Mouse (Mus musculus) CH12.LX (cell line): ENCODE data around the gene Shisa4. TPM values are rescaled to one million over a fixed set of nuclear protein-coding genes. Genes with fewer than 3 reads are reported as not detected.

Experiments
- DNase-seq: peaks from one replicate; pipeline ENCODE4 v3.0.0-alpha.2; 2013; ENCODE audit errors: extremely low read depth
- H3K27ac ChIP-seq: 2 replicates; pipeline ENCODE4 v1.5.1; 2012; ENCODE audit warnings: low read depth, mild to moderate bottlenecking, control low read depth, moderate library complexity; ENCODE audit not compliant: insufficient read depth
- H3K27me3 ChIP-seq: replicated peaks from 2 replicates; pipeline ENCODE3; 2012; ENCODE audit warnings: inconsistent platforms
- H3K36me3 ChIP-seq, 2 experiments: replicated peaks in 1 of 2; 2 replicates each; pipeline versions ENCODE3 to v1.6.1; 2012; ENCODE audit warnings: inconsistent platforms in 1 of 2, low read length in 1 of 2, mild to moderate bottlenecking in 1 of 2, mixed read lengths in 1 of 2, moderate library complexity in 1 of 2; ENCODE audit not compliant: control insufficient read depth in 1 of 2, insufficient read depth in 1 of 2
- H3K4me1 ChIP-seq, 2 experiments: 2 replicates each; pipeline ENCODE4 v1.6.1; 2012; ENCODE audit warnings: inconsistent platforms in 1 of 2, moderate library complexity in 1 of 2; ENCODE audit not compliant: insufficient read depth in 2 of 2, control insufficient read depth in 1 of 2
- H3K4me2 ChIP-seq: 2 replicates; pipeline ENCODE4 v1.6.1; 2012; ENCODE audit warnings: low read depth, mild to moderate bottlenecking, control low read depth; ENCODE audit not compliant: poor library complexity, insufficient read depth, severe bottlenecking
- H3K4me3 ChIP-seq, 3 experiments: fragments of 150-350 bp in 1 of 3; sonication (generic) in 1 of 3; replicated peaks in 1 of 3; 2 replicates each; pipeline versions ENCODE3 to v1.5.1; 2011 to 2012; ENCODE audit warnings: low read depth in 2 of 3, low read length in 2 of 3, mild to moderate bottlenecking in 2 of 3, moderate library complexity in 2 of 3, control low read depth in 1 of 3, improper control_type of control experiment in 1 of 3, inconsistent platforms in 1 of 3, mixed read lengths in 1 of 3; ENCODE audit not compliant: poor library complexity in 1 of 3
- H3K79me2 ChIP-seq: replicated peaks from 2 replicates; pipeline ENCODE4 v1.6.1; 2012; ENCODE audit warnings: mild to moderate bottlenecking, moderate library complexity; ENCODE audit not compliant: control insufficient read depth, poor library complexity, insufficient read depth, severe bottlenecking; ENCODE audit errors: extremely low read depth
- H3K9ac ChIP-seq: 2 replicates; pipeline ENCODE4 v1.6.1; 2012; ENCODE audit warnings: low read depth, mild to moderate bottlenecking, control low read depth, moderate library complexity; ENCODE audit not compliant: insufficient read depth
- H3K9me3 ChIP-seq: replicated peaks from 2 replicates; pipeline ENCODE3; 2012; ENCODE audit warnings: low read length, inconsistent platforms, mixed read lengths
- CHD2 ChIP-seq: IDR thresholded peaks from 2 replicates; pipeline ENCODE4 v1.6.1; 2011; ENCODE audit warnings: low read length, improper control_type of control experiment
- ELF1 ChIP-seq: IDR thresholded peaks from 2 replicates; pipeline ENCODE4 v1.6.1; 2014; ENCODE audit warnings: low read depth, mild to moderate bottlenecking, inconsistent platforms, low read length, improper control_type of control experiment
- EP300 ChIP-seq: IDR thresholded peaks from 2 replicates; pipeline ENCODE4 v1.6.1; 2011; ENCODE audit warnings: low read length, improper control_type of control experiment
- GABPA ChIP-seq: IDR thresholded peaks from 2 replicates; pipeline ENCODE4 v1.6.1; 2012; ENCODE audit warnings: low read depth, low read length, improper control_type of control experiment, inconsistent platforms; ENCODE audit not compliant: insufficient replicate concordance
- JUND ChIP-seq: conservative IDR thresholded peaks from 2 replicates; pipeline ENCODE4 v1.6.1; 2011; ENCODE audit warnings: low read depth, low read length, improper control_type of control experiment
- KAT2A ChIP-seq: IDR thresholded peaks from 2 replicates; pipeline ENCODE4 v1.6.1; 2012; ENCODE audit warnings: low read length, improper control_type of control experiment, inconsistent platforms; ENCODE audit not compliant: insufficient replicate concordance
- MAFK ChIP-seq: IDR thresholded peaks from 2 replicates; pipeline ENCODE4 v1.6.1; 2011; ENCODE audit warnings: low read length, improper control_type of control experiment; ENCODE audit not compliant: insufficient replicate concordance
- MAZ ChIP-seq: IDR thresholded peaks from 2 replicates; pipeline ENCODE4 v1.6.1; 2012; ENCODE audit warnings: low read depth, mild to moderate bottlenecking, inconsistent platforms, low read length, improper control_type of control experiment, moderate library complexity
- MEF2A ChIP-seq: IDR thresholded peaks from 2 replicates; pipeline ENCODE4 v1.6.1; 2014; ENCODE audit warnings: low read depth, mild to moderate bottlenecking, inconsistent platforms, low read length, improper control_type of control experiment, borderline replicate concordance
- MYC ChIP-seq: IDR thresholded peaks from 2 replicates; pipeline ENCODE4 v1.6.1; 2011; ENCODE audit warnings: low read depth, mild to moderate bottlenecking, improper control_type of control experiment, low read length
- PAX5 ChIP-seq: IDR thresholded peaks from 2 replicates; pipeline ENCODE4 v1.6.1; 2012; ENCODE audit warnings: low read length, inconsistent platforms, mixed read lengths
- RAD21 ChIP-seq: IDR thresholded peaks from 2 replicates; pipeline ENCODE4 v1.6.1; 2011; ENCODE audit warnings: low read depth, mild to moderate bottlenecking, low read length, improper control_type of control experiment, moderate library complexity
- TCF12 ChIP-seq: IDR thresholded peaks from 2 replicates; pipeline ENCODE4 v1.6.1; 2014; ENCODE audit warnings: low read depth, mild to moderate bottlenecking, inconsistent platforms, low read length, improper control_type of control experiment
- USF2 ChIP-seq: conservative IDR thresholded peaks from 2 replicates; pipeline ENCODE4 v1.6.1; 2011; ENCODE audit warnings: low read depth, low read length, improper control_type of control experiment
- ZNF384 ChIP-seq: IDR thresholded peaks from 2 replicates; pipeline ENCODE4 v1.6.1; 2012; ENCODE audit warnings: low read depth, low read length, improper control_type of control experiment, inconsistent platforms
- dilution Hi-C: fragments of 300-500 bp; cut with MboI; formaldehyde crosslinking; loops from 2 replicates; pipeline ENCODE4 v1.14.3; 2020; ENCODE audit warnings: low sequenced_read_pairs; ENCODE audit not compliant: extremely low pct_unique_long_range_greater_than_20kb, extremely low pct_ligation_motif_present
- in situ Hi-C: fragments of 300-500 bp; cut with MboI; formaldehyde crosslinking; loops from 3 replicates; pipeline ENCODE4 v1.14.3; 2019; ENCODE audit warnings: low sequenced_read_pairs, low pct_ligation_motif_present, low pct_unique_long_range_greater_than_20kb, mixed read lengths
- polyA plus RNA-seq: library from polyadenylated mRNA; unstranded; fragments of >175 nt; gene quantifications from 2 replicates; pipeline ENCODE4 v1.2.1, GENCODE M21; 2012; ENCODE audit warnings: low read depth; ENCODE audit not compliant: insufficient read length
- total RNA-seq, 2 experiments: library from RNA; depleted of rRNA; stranded (reverse); fragments of 300-350 nt in 1 of 2; fragments of >200 nt in 1 of 2; gene quantifications; 2 replicates each; pipeline ENCODE4 v1.2.3; 2012 to 2014

The Shisa4 gene
- total and polyA plus RNA-seq, 3 experiments: 0.08 to 0.41 TPM; not detected in 1

- H3K27ac ChIP-seq: no peak overlapping the region
- H3K4me3 ChIP-seq: no peak overlapping the region
- dilution Hi-C loops (no loop called here), in situ Hi-C loops (no loop called here)
- no peaks in the 10 kb centered on the region for H3K27me3 ChIP-seq
- H3K4me2 ChIP-seq: no peak overlapping the region
- TF ChIP-seq MAFK (no peak), JUND (no peak), MAZ (no peak)
- H3K36me3 ChIP-seq: no peaks in the 10 kb centered on the region
- H3K9me3 ChIP-seq: peaks cover 6% of the 10 kb centered on the region
- peaks cover 2 to 12% of the 10 kb centered on the region in 2 experiments; a peak in 3 of 4 replicates for H3K4me1 ChIP-seq
- H3K79me2 ChIP-seq: no peaks in the 10 kb centered on the region
- DNase-seq: no peak
- no peak overlapping the region for H3K9ac ChIP-seq
These were observed 8.7 kb downstream of the Shisa4 start for GRCm38 (mm10) chr1:135366380-135366779.

- Histone ChIP-seq H3K79me2 (no peaks in the 10 kb centered on the region), H3K27ac (no peak overlapping the region), H3K36me3 (no peaks in the 10 kb centered on the region), H3K4me2 (no peak overlapping the region), H3K4me1 (peaks cover 0 to 7% of the 10 kb centered on the region in 2 experiments; a peak in 2 of 4 replicates), H3K4me3 (no peak overlapping the region), H3K27me3 (no peaks in the 10 kb centered on the region), H3K9me3 (peaks cover 6% of the 10 kb centered on the region), H3K9ac (no peak overlapping the region)
- DNase-seq: no peak
- dilution Hi-C loops (no loop called here), in situ Hi-C loops (no loop called here)
- TF ChIP-seq RAD21 (no peak), PAX5 (no peak), ELF1 (no peak), KAT2A (no peak), USF2 (no peak), MEF2A (no peak), MYC (no peak), GABPA (no peak), ZNF384 (no peak), CHD2 (no peak)
These were observed 11.6 kb downstream of the Shisa4 start for GRCm38 (mm10) chr1:135363446-135363845.

- Histone ChIP-seq H3K4me3 (no peak overlapping the region), H3K27me3 (no peaks in the 10 kb centered on the region), H3K9ac (no peak overlapping the region), H3K4me1 (peaks cover 6 to 15% of the 10 kb centered on the region in 2 experiments; a peak in 3 of 4 replicates), H3K9me3 (peaks cover 6% of the 10 kb centered on the region), H3K4me2 (no peak overlapping the region), H3K27ac (no peak overlapping the region), H3K79me2 (no peaks in the 10 kb centered on the region), H3K36me3 (no peaks in the 10 kb centered on the region)
- dilution Hi-C loops: no loop called here
- DNase-seq: no peak
- in situ Hi-C loops: no loop called here
- TF ChIP-seq EP300 (no peak), USF2 (no peak), CHD2 (no peak), TCF12 (no peak), MAZ (no peak), MYC (no peak)
These were observed 12.9 kb downstream of the Shisa4 start for GRCm38 (mm10) chr1:135362115-135362514.
